Mouse (Mus musculus) heart, embryonic 13.5 days (tissue): ENCODE results near the gene Cecr2. TPM values are rescaled to one million over a fixed set of nuclear protein-coding genes. Genes with fewer than 3 reads are reported as not detected.

Source experiments
- ATAC-seq: fragments of 200-750 bp; cut with Nextera tagmentation; 2 replicates; pipeline ENCODE4 v1.8.0; 2017; ENCODE audit warnings: moderate TSS enrichment; ENCODE audit not compliant: insufficient number of reproducible peaks, low FRiP score, low TSS enrichment; ENCODE audit errors: extremely low read depth
- H3K27ac ChIP-seq: fragments of 300-500 bp; sonication (generic); replicated peaks from 2 replicates; pipeline ENCODE4 v1.5.1; 2015; ENCODE audit warnings: moderate library complexity, mild to moderate bottlenecking, inconsistent platforms
- H3K27me3 ChIP-seq: fragments of 300-500 bp; sonication (generic); replicated peaks from 2 replicates; pipeline ENCODE4 v1.6.1; 2015; ENCODE audit warnings: mild to moderate bottlenecking, inconsistent platforms
- H3K36me3 ChIP-seq: fragments of 300-500 bp; sonication (generic); 2 replicates; pipeline ENCODE4 v1.6.1; 2015; ENCODE audit warnings: mild to moderate bottlenecking, inconsistent platforms
- H3K4me1 ChIP-seq: fragments of 300-500 bp; sonication (generic); 2 replicates; pipeline ENCODE4 v1.6.1; 2015; ENCODE audit warnings: inconsistent platforms
- H3K4me2 ChIP-seq: fragments of 300-500 bp; sonication (generic); 2 replicates; pipeline ENCODE4 v1.6.1; 2015; ENCODE audit warnings: inconsistent platforms, mild to moderate bottlenecking, moderate library complexity
- H3K4me3 ChIP-seq: fragments of 300-500 bp; sonication (generic); 2 replicates; pipeline ENCODE4 v1.5.1; 2015; ENCODE audit warnings: moderate library complexity, mild to moderate bottlenecking, inconsistent platforms
- H3K9ac ChIP-seq: fragments of 300-500 bp; sonication (generic); 2 replicates; pipeline ENCODE4 v1.6.1; 2015; ENCODE audit warnings: inconsistent platforms, mild to moderate bottlenecking, moderate library complexity
- H3K9me3 ChIP-seq: fragments of 300-500 bp; sonication (generic); 2 replicates; pipeline ENCODE4 v1.6.1; 2016; ENCODE audit warnings: inconsistent platforms
- WGBS: fragments of 180-500 bp; shearing (Covaris S2); methylation state at CpG from one replicate; pipeline ENCODE4 v1.1.7; 2015; ENCODE audit warnings: mixed read lengths; 5-methylcytosine and 5-hydroxymethylcytosine counted together
- polyA plus RNA-seq: library from polyadenylated mRNA; unstranded; fragments of >200 nt; fragmentation: Nextera tagmentation; extraction: Ambion mirVana; gene quantifications from 2 replicates; pipeline ENCODE4 v1.2.1, GENCODE M21; 2015

The Cecr2 gene
- polyA plus RNA-seq: 0.79 and 0.95 TPM in 2 replicates

GRCm38 (mm10) chr6:120665816-120666760 is at the start of gene Cecr2:
Cecr2 (plus strand) TSS chr6:120666369.
- Histone ChIP-seq H3K36me3 (no peaks in the 10 kb centered on the region), H3K4me2 (peak within 1 kb of the TSS; percentile 98), H3K27ac (peak within 1 kb of the TSS; percentile 93), H3K9me3 (no peaks in the 10 kb centered on the region), H3K9ac (peak within 1 kb of the TSS; percentile 90), H3K4me1 (peaks cover 15% of the 10 kb centered on the region; the same call in 1 of the 2 replicates), H3K4me3 (peak within 1 kb of the TSS; percentile 87), H3K27me3 (peaks cover 11% of the 10 kb centered on the region)
- ATAC-seq: peak; percentile 75
- WGBS: under 1% methylated on average over 91 of the region's 127 CpGs

- H3K9me3 ChIP-seq: no peaks in the 10 kb centered on the region
- peaks cover 12% of the 10 kb centered on the region; the same call in 1 of the 2 replicates for H3K4me1 ChIP-seq
- H3K9ac ChIP-seq: no peak overlapping the region
- peaks cover 4% of the 10 kb centered on the region; the same call in 1 of the 2 replicates for H3K27me3 ChIP-seq
- H3K4me3 ChIP-seq: no peak overlapping the region
- H3K4me2 ChIP-seq: no peak overlapping the region
- 74% methylated on average over 5 of the region's 5 CpGs for WGBS
- H3K27ac ChIP-seq: no peak overlapping the region
- H3K36me3 ChIP-seq: no peaks in the 10 kb centered on the region
- ATAC-seq: no peak
These were observed 48.6 kb upstream of the Cecr2 start for GRCm38 (mm10) chr6:120617586-120617985.

- H3K9ac ChIP-seq: no peak overlapping the region
These were observed 47.4 kb upstream of the Cecr2 start for GRCm38 (mm10) chr6:120618518-120619402.

GRCm38 (mm10) chr6:120620193-120620592 is 46.0 kb upstream of the Cecr2 start:
- no peak overlapping the region for H3K4me2 ChIP-seq
- H3K36me3 ChIP-seq: no peaks in the 10 kb centered on the region
- peaks cover 11% of the 10 kb centered on the region; the same call in 1 of the 2 replicates for H3K4me1 ChIP-seq
- H3K9ac ChIP-seq: no peak overlapping the region
- ATAC-seq: no peak
- 72% methylated on average over 3 of the region's 3 CpGs for WGBS
- H3K9me3 ChIP-seq: no peaks in the 10 kb centered on the region
- no peak overlapping the region for H3K4me3 ChIP-seq
- H3K27me3 ChIP-seq: no peaks in the 10 kb centered on the region
- no peak overlapping the region for H3K27ac ChIP-seq

More at GRCm38 (mm10) chr6:120618518-120619402, 47.4 kb upstream of the Cecr2 start:
- no peaks in the 10 kb centered on the region for H3K27me3 ChIP-seq
- no peaks in the 10 kb centered on the region for H3K36me3 ChIP-seq
- 63% methylated on average over 4 of the region's 4 CpGs for WGBS
- H3K9me3 ChIP-seq: no peaks in the 10 kb centered on the region
- no peak overlapping the region for H3K4me2 ChIP-seq
- ATAC-seq: no peak
- peaks cover 12% of the 10 kb centered on the region; the same call in 1 of the 2 replicates for H3K4me1 ChIP-seq
- H3K27ac ChIP-seq: no peak overlapping the region
- no peak overlapping the region for H3K4me3 ChIP-seq

GRCm38 (mm10) chr6:120625081-120625480 is 41.1 kb upstream of the Cecr2 start:
- no peak overlapping the region for H3K9ac ChIP-seq
- no peaks in the 10 kb centered on the region for H3K36me3 ChIP-seq
- H3K4me3 ChIP-seq: no peak overlapping the region
- no peaks in the 10 kb centered on the region for H3K27me3 ChIP-seq
- ATAC-seq: no peak
- no peak overlapping the region for H3K27ac ChIP-seq
- H3K9me3 ChIP-seq: no peaks in the 10 kb centered on the region
- 21% methylated on average over 8 of the region's 8 CpGs for WGBS
- H3K4me2 ChIP-seq: no peak overlapping the region
- H3K4me1 ChIP-seq: no peaks in the 10 kb centered on the region; the same call in 1 of the 2 replicates

- H3K4me2 ChIP-seq: no peak overlapping the region
- H3K4me3 ChIP-seq: no peak overlapping the region
- no peaks in the 10 kb centered on the region for H3K27me3 ChIP-seq
These were observed 39.1 kb upstream of the Cecr2 start for GRCm38 (mm10) chr6:120627096-120627495.

GRCm38 (mm10) chr6:120628963-120629362 is 37.2 kb upstream of the Cecr2 start:
- Histone ChIP-seq H3K4me3 (no peak overlapping the region), H3K27me3 (no peaks in the 10 kb centered on the region), H3K9me3 (no peaks in the 10 kb centered on the region), H3K4me2 (no peak overlapping the region), H3K4me1 (no peaks in the 10 kb centered on the region; the same call in 1 of the 2 replicates), H3K9ac (no peak overlapping the region), H3K36me3 (no peaks in the 10 kb centered on the region), H3K27ac (no peak overlapping the region)
- ATAC-seq: no peak
- WGBS: 64% methylated on average over 2 of the region's 2 CpGs

More at GRCm38 (mm10) chr6:120627096-120627495, 39.1 kb upstream of the Cecr2 start:
- no peaks in the 10 kb centered on the region for H3K36me3 ChIP-seq
- H3K27ac ChIP-seq: no peak overlapping the region
- no peaks in the 10 kb centered on the region for H3K9me3 ChIP-seq
- H3K4me1 ChIP-seq: no peaks in the 10 kb centered on the region; the same call in 1 of the 2 replicates
- no peak overlapping the region for H3K9ac ChIP-seq
- no peak for ATAC-seq
- 66% methylated on average over 2 of the region's 2 CpGs for WGBS

- H3K4me1 ChIP-seq: no peaks in the 10 kb centered on the region
- no peak overlapping the region for H3K9ac ChIP-seq
- H3K9me3 ChIP-seq: no peaks in the 10 kb centered on the region
- WGBS: 81% methylated on average over 8 of the region's 8 CpGs
- H3K27me3 ChIP-seq: no peaks in the 10 kb centered on the region
- H3K36me3 ChIP-seq: no peaks in the 10 kb centered on the region
- H3K27ac ChIP-seq: no peak overlapping the region
- H3K4me2 ChIP-seq: no peak overlapping the region
- H3K4me3 ChIP-seq: no peak overlapping the region
- no peak for ATAC-seq
These were observed 30.7 kb upstream of the Cecr2 start for GRCm38 (mm10) chr6:120635391-120636028.

- H3K36me3 ChIP-seq: no peaks in the 10 kb centered on the region
- ATAC-seq: no peak
- H3K27me3 ChIP-seq: no peaks in the 10 kb centered on the region
- no peaks in the 10 kb centered on the region for H3K4me1 ChIP-seq
- H3K9me3 ChIP-seq: no peaks in the 10 kb centered on the region
- H3K4me2 ChIP-seq: no peak overlapping the region
- no peak overlapping the region for H3K4me3 ChIP-seq
- WGBS: 34% methylated on average over 4 of the region's 4 CpGs
- no peak overlapping the region for H3K9ac ChIP-seq
- H3K27ac ChIP-seq: no peak overlapping the region
These were observed 26.6 kb upstream of the Cecr2 start for GRCm38 (mm10) chr6:120639547-120639946.

GRCm38 (mm10) chr6:120641866-120642378 is 24.2 kb upstream of the Cecr2 start:
- Histone ChIP-seq H3K9ac (no peak overlapping the region), H3K36me3 (no peaks in the 10 kb centered on the region), H3K27ac (no peak overlapping the region), H3K9me3 (no peaks in the 10 kb centered on the region), H3K4me2 (no peak overlapping the region), H3K4me3 (no peak overlapping the region), H3K4me1 (no peaks in the 10 kb centered on the region), H3K27me3 (no peaks in the 10 kb centered on the region)
- WGBS: 86% methylated on average over 11 of the region's 11 CpGs
- ATAC-seq: no peak
